Mouse (Mus musculus) lung, embryonic 15.5 days (tissue): ENCODE measurements at regions not wholly inside any gene's neighbourhood (a gene's known extent, or its start where the extent isn't known, plus 50 kb on each side); places are given as distances from the start of the nearest gene placed in this dataset.
A peak's percentile ranks its signal among the peaks of the same experiment; 100 is the strongest.
"Not testable (repeated sequence)": the region's sequence is repeated elsewhere in the genome, so short reads cannot be mapped to it uniquely, and the experiment has no call there.

ENCODE experiments used
- ATAC-seq: fragments of 200-750 bp; cut with Nextera tagmentation; 2 replicates; pipeline ENCODE4 v1.8.0; 2017; ENCODE audit warnings: moderate number of reproducible peaks, borderline replicate concordance; ENCODE audit not compliant: low FRiP score, low TSS enrichment; ENCODE audit errors: extremely low read depth
- H3K27ac ChIP-seq: fragments of 300-500 bp; sonication (generic); 2 replicates; pipeline ENCODE4 v1.5.1; 2015; ENCODE audit warnings: moderate library complexity, mild to moderate bottlenecking, inconsistent platforms
- H3K27me3 ChIP-seq: fragments of 300-500 bp; sonication (generic); 2 replicates; pipeline ENCODE4 v1.6.1; 2015; ENCODE audit warnings: inconsistent platforms
- H3K36me3 ChIP-seq: fragments of 300-500 bp; sonication (generic); 2 replicates; pipeline ENCODE4 v1.6.1; 2015; ENCODE audit warnings: inconsistent platforms
- H3K4me1 ChIP-seq: fragments of 300-500 bp; sonication (generic); 2 replicates; pipeline ENCODE4 v1.6.1; 2015; ENCODE audit warnings: inconsistent platforms
- H3K4me2 ChIP-seq: fragments of 300-500 bp; sonication (generic); 2 replicates; pipeline ENCODE4 v1.6.1; 2015; ENCODE audit warnings: inconsistent platforms, mild to moderate bottlenecking, moderate library complexity
- H3K4me3 ChIP-seq: fragments of 300-500 bp; sonication (generic); 2 replicates; pipeline ENCODE4 v1.5.1; 2015; ENCODE audit warnings: mild to moderate bottlenecking, inconsistent platforms
- H3K9ac ChIP-seq: fragments of 300-500 bp; sonication (generic); 2 replicates; pipeline ENCODE4 v1.6.1; 2015; ENCODE audit warnings: inconsistent platforms
- H3K9me3 ChIP-seq: fragments of 300-500 bp; sonication (generic); 2 replicates; pipeline ENCODE4 v1.6.1; 2016; ENCODE audit warnings: inconsistent platforms
- WGBS: fragments of 180-500 bp; shearing (Covaris S2); methylation state at CpG from one replicate; pipeline ENCODE4 v1.1.7; 2015; 5-methylcytosine and 5-hydroxymethylcytosine counted together

DNA sequence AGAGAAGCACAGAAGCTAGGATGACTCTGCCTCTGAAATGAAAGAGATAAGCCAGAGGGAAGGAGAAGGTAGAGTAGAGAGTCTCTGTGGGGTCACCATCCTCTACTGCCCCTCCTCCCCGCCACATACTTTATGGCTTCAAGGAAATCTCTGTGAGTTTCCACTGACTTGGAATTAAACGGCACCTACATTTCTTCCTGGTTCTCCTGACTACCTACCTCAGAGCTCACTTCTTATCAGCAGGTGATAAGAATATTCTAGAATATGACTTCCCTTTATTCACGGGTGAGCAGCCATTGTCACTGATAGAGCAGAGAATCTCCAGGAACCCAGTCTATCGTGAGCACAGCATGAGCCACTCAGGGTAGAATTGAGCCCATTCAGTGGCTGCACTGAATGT, 111.3 kb upstream of the Kcnk2 start:
- no peak overlapping the region for H3K4me2 ChIP-seq
- H3K36me3 ChIP-seq, result no peaks in the 10 kb centered on the region
- no peak overlapping the region for H3K27ac ChIP-seq
- H3K4me1 ChIP-seq, result no peaks in the 10 kb centered on the region
- WGBS, result 74% methylated on average over 4 of the region's 4 CpGs
- H3K4me3 ChIP-seq, result no peak overlapping the region
- ATAC-seq, result no peak
- no peaks in the 10 kb centered on the region; the same call in 1 of the 2 replicates for H3K9me3 ChIP-seq
- no peak overlapping the region for H3K9ac ChIP-seq
- H3K27me3 ChIP-seq, result no peaks in the 10 kb centered on the region

DNA sequence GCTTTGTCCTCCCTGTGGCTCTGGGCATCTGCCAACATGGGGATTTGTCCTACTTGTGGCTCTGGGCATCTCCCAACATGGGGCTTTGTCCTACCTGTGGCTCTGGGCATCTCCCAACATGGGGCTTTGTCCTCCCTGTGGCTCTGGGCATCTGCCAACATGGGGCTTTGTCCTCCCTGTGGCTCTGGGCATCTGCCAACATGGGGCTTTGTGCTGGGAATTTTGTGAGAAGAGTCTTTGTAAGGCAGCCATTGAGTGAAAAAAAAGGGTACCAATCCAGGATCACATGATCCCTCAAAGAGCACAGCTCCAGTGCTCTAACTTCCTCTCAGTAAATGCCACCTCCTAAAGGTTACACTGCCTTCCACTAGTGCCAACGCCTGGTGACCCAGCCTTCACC, 105.2 kb upstream of the Kcnk2 start:
- H3K4me3 ChIP-seq, H3K4me2 ChIP-seq, ATAC-seq, H3K27ac ChIP-seq, H3K9me3 ChIP-seq, H3K9ac ChIP-seq, H3K36me3 ChIP-seq, H3K4me1 ChIP-seq, H3K27me3 ChIP-seq: not testable (repeated sequence)
- 81% methylated on average over 1 of the region's 1 CpGs for WGBS

DNA sequence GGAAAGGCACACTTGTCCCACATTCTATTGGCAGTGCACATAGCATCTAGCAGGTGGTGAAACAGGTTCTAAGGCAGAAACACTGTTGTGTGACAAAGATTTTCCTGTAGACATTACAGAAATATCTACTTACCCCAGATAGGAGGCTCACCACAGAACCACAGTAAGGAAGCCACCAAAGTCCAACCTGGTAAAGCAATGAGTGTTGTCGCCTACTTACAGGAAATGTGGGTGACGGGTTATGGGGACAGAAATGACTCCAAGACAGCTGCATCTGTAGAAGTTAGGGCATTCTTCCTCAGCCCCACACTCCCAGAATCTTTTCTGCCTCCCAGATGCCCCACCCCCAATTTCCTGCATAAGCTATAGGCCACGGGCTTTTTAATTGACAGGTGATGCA, 97.6 kb upstream of the Kcnk2 start:
- no peaks in the 10 kb centered on the region for H3K36me3 ChIP-seq
- no peaks in the 10 kb centered on the region for H3K27me3 ChIP-seq
- no peak overlapping the region for H3K4me3 ChIP-seq
- H3K9me3 ChIP-seq, result no peaks in the 10 kb centered on the region
- no peak overlapping the region for H3K9ac ChIP-seq
- peaks cover 4% of the 10 kb centered on the region; the same call in 1 of the 2 replicates for H3K4me1 ChIP-seq
- WGBS, result 68% methylated on average over 3 of the region's 3 CpGs
- H3K27ac ChIP-seq, result no peak overlapping the region
- H3K4me2 ChIP-seq, result no peak overlapping the region
- no peak for ATAC-seq

DNA sequence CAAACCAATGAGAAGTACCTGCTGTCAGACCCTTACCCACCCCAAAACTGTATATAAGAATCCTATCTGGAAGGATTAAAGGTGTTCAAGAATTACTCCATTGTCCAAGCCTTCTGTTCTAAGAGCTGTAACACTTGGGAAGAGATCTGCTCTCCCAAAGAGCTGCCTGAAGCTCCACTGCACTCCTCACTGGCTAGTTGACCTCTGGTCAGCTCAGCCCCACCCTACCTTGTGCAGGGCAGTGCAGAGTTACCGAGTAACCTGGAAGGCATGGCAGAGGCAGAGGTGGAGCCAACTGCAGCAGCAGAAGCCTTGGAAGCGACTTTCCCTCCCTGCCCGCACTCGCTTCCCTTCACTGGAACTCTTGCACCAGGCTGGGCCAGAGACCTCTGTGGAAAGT, 97.1 kb upstream of the Kcnk2 start:
- WGBS, result 61% methylated on average over 4 of the region's 4 CpGs
- Histone ChIP-seq H3K4me1 (peaks cover 4% of the 10 kb centered on the region; the same call in 1 of the 2 replicates), H3K9me3 (no peaks in the 10 kb centered on the region), H3K9ac (no peak overlapping the region), H3K27ac (no peak overlapping the region), H3K36me3 (no peaks in the 10 kb centered on the region), H3K4me3 (no peak overlapping the region), H3K27me3 (no peaks in the 10 kb centered on the region), H3K4me2 (no peak overlapping the region)
- no peak for ATAC-seq

DNA sequence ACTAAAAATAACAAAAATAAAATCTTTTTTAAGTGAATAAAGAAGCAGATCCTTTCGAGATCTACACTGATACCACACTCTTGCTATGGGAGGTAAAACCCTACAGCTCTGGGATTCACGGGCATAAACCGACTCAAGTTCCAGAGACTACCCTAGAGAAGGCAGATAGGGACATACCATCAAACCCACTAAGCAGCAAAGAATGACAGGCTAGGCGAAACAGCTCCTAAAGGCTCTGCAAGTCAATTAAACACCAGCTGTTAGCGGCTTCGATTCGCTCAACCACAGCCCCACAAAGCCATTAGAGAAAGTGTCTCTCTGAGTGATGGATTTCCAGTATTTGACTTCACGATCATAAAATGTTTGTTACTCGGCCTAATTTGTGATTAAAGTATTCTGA, 95.0 kb upstream of the Kcnk2 start:
- Histone ChIP-seq H3K27me3 (no peaks in the 10 kb centered on the region), H3K4me2 (no peak overlapping the region), H3K9me3 (no peaks in the 10 kb centered on the region), H3K27ac (no peak overlapping the region), H3K9ac (no peak overlapping the region), H3K4me1 (peaks cover 4% of the 10 kb centered on the region; the same call in 1 of the 2 replicates), H3K36me3 (no peaks in the 10 kb centered on the region), H3K4me3 (no peak overlapping the region)
- 69% methylated on average over 9 of the region's 9 CpGs for WGBS
- ATAC-seq, result no peak

DNA sequence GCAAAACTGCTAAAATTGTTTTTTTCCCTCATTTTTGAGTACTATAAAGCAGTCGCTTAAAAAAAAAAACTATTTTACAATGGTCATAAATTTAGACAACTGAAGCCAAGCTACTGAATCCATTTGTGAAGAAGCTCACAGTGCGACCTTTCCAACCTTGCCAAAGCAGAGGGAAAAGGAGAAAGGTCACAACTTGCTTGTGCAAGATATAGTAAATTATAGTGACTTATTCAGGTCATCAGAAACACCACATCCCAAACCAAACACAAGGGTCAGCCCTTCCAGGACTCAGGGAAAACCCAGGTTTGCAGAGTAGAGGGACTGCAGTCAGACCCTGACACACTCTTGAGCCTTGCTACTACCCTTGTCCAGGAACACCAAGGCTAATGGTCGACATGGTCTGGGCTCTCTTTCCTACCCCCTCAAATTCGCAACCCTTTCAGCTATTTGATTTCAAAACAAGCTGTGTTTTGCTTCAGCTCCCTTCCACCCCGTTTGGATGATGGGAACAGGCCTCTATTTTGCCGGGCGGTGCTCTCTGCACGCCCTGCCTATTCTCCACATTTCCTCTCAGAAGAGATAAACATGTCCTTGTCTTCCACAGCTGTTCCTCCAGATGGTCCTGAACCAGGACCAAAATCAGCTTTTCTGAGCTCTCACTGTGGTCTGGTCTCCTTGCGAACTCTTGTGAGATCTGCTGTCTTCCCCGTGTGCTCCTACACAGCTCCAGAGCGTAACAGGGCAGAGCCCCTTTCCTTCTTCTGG, 93.5 kb upstream of the Kcnk2 start:
- H3K4me2 ChIP-seq, result no peak overlapping the region
- H3K4me1 ChIP-seq, result peaks cover 4% of the 10 kb centered on the region; the same call in 1 of the 2 replicates
- 0 out of 2 replicates have a peak, but pooled peaks have one; percentile 31 for ATAC-seq
- H3K36me3 ChIP-seq, result no peaks in the 10 kb centered on the region
- H3K4me3 ChIP-seq, result no peak overlapping the region
- H3K9me3 ChIP-seq, result no peaks in the 10 kb centered on the region
- no peaks in the 10 kb centered on the region for H3K27me3 ChIP-seq
- no peak overlapping the region for H3K9ac ChIP-seq
- H3K27ac ChIP-seq, result 0 out of 2 replicates have a peak overlapping the region, but pooled peaks have one; percentile 11
- 53% methylated on average over 11 of the region's 11 CpGs for WGBS

DNA sequence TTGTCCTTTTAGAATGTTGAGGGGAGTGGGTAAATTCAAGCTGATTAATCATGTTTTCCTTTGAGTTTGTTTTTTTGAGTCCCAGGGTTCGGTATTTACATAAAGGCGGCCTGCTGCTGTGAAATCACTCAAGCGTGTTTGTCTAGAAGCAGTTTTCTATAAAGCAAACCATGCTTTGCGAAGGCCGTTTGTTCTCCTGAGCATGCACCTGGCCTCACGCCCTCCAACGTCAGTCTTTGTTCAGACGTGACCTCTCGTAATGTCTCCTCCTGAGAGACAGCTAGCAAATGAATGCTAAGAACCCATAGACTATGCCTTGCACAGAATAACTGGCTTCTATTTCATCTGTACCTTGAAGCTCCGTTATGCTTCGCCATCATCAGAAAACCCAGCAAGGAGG, 92.8 kb upstream of the Kcnk2 start:
- Histone ChIP-seq H3K4me1 (peaks cover 4% of the 10 kb centered on the region; the same call in 1 of the 2 replicates), H3K4me3 (no peak overlapping the region), H3K9ac (no peak overlapping the region), H3K27me3 (no peaks in the 10 kb centered on the region), H3K4me2 (no peak overlapping the region), H3K9me3 (no peaks in the 10 kb centered on the region), H3K27ac (no peak overlapping the region), H3K36me3 (no peaks in the 10 kb centered on the region)
- no peak for ATAC-seq
- WGBS, result 63% methylated on average over 11 of the region's 11 CpGs

GRCm38 (mm10) chr1:189485336-189485735, 83.3 kb upstream of the Kcnk2 start:
- Histone ChIP-seq H3K9me3 (no peaks in the 10 kb centered on the region), H3K4me2 (no peak overlapping the region), H3K4me3 (no peak overlapping the region), H3K4me1 (no peaks in the 10 kb centered on the region), H3K27me3 (no peaks in the 10 kb centered on the region), H3K27ac (no peak overlapping the region), H3K9ac (no peak overlapping the region), H3K36me3 (no peaks in the 10 kb centered on the region)
- ATAC-seq, result no peak
- 76% methylated on average over 4 of the region's 4 CpGs for WGBS

DNA sequence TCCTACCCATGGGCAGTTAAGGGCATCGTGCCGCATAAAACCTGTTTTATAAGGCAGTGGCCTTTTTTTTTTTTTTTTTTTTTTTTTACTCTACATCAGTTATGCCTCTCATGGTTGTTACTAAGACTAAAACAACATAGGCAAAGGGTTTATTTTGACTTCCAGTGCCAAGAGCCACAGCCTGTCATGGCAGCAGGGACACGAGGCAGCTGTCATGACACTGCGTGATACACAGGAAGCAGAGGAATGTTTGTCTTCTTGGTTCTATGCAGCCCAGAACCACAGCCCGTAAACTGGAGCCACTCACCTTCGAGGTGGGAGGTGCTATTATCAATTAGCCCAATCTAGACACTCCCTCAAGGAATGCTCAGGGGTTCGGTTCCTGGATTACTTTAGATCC, 81.3 kb upstream of the Kcnk2 start:
- WGBS, result 59% methylated on average over 7 of the region's 7 CpGs
- H3K4me1 ChIP-seq, result no peaks in the 10 kb centered on the region
- no peak overlapping the region for H3K4me2 ChIP-seq
- H3K9ac ChIP-seq, result no peak overlapping the region
- H3K27me3 ChIP-seq, result no peaks in the 10 kb centered on the region
- H3K27ac ChIP-seq, result no peak overlapping the region
- ATAC-seq, result no peak
- no peaks in the 10 kb centered on the region for H3K9me3 ChIP-seq
- no peak overlapping the region for H3K4me3 ChIP-seq
- H3K36me3 ChIP-seq, result no peaks in the 10 kb centered on the region

GRCm38 (mm10) chr1:189478051-189478450, 76.0 kb upstream of the Kcnk2 start:
- Histone ChIP-seq H3K9me3 (no peaks in the 10 kb centered on the region), H3K4me3 (no peak overlapping the region), H3K27ac (no peak overlapping the region), H3K4me1 (no peaks in the 10 kb centered on the region), H3K27me3 (no peaks in the 10 kb centered on the region), H3K36me3 (no peaks in the 10 kb centered on the region), H3K9ac (no peak overlapping the region), H3K4me2 (no peak overlapping the region)
- 46% methylated on average over 6 of the region's 6 CpGs for WGBS
- no peak for ATAC-seq

DNA sequence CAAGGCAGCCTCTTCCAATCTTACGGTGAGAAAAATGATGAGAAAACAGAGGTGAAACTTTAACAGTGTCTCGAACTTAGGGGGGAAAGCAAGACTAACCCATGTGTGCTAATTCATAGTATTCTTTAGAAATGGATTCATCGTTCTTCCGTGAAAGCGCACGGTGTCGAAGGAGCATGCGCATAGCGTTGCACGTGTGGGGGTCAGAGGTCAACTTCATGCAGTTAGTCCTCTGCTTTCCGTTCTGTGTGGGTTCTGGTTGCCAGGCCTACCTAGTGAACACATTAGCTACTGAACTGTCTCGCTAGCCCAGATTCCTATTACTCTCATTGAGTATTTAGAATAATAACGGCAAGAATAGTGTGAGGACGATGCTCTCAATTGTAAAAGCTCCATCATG, 74.7 kb upstream of the Kcnk2 start:
- ATAC-seq, result no peak
- H3K4me1 ChIP-seq, result no peaks in the 10 kb centered on the region
- H3K4me2 ChIP-seq, result no peak overlapping the region
- H3K4me3 ChIP-seq, result no peak overlapping the region
- no peak overlapping the region for H3K27ac ChIP-seq
- no peaks in the 10 kb centered on the region for H3K9me3 ChIP-seq
- no peak overlapping the region for H3K9ac ChIP-seq
- H3K36me3 ChIP-seq, result no peaks in the 10 kb centered on the region
- 84% methylated on average over 14 of the region's 14 CpGs for WGBS
- H3K27me3 ChIP-seq, result no peaks in the 10 kb centered on the region

DNA sequence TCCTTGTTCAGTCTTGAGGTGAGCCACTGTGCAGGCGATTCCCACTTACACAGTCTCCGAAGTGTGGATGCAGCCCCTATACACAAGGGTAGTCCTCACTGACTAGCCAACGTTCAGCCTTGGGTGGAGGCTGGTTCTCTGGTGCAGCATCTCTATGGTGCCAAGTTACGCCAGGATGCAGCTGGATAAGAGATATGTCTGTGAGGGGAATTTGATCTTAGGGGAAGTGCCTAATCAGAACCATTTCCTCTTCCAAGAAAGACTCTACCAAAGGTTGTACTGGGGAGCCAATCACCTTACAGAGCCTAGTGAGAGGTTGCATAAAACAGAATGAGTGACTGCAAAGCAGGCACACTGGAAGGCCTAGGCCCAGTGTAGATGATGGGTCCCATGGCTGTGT, 71.0 kb upstream of the Kcnk2 start:
- no peaks in the 10 kb centered on the region for H3K9me3 ChIP-seq
- no peak overlapping the region for H3K4me3 ChIP-seq
- H3K36me3 ChIP-seq, result no peaks in the 10 kb centered on the region
- H3K9ac ChIP-seq, result no peak overlapping the region
- no peak overlapping the region for H3K4me2 ChIP-seq
- no peak for ATAC-seq
- no peak overlapping the region for H3K27ac ChIP-seq
- no peaks in the 10 kb centered on the region for H3K4me1 ChIP-seq
- 84% methylated on average over 4 of the region's 4 CpGs for WGBS
- no peaks in the 10 kb centered on the region for H3K27me3 ChIP-seq

DNA sequence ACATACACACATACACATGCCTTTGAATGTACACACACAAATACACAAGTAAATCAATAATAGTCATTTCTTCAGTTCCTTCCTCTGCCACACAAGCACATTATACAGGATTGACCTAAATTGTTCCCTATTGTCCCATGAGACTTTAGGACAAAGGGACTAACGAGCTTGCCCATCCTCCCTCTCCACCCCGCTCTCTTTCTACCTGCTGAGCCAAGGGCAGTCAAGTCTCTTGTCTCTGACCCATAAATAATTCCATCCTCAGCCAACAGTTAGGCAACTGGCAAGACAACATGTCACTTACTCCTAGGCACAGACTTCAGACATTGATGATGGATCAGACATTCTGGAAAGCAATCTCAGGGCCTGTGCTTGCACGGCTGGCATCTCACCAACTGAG, 56.3 kb upstream of the Kcnk2 start:
- H3K27me3 ChIP-seq, result no peaks in the 10 kb centered on the region
- H3K4me3 ChIP-seq, result no peak overlapping the region
- H3K27ac ChIP-seq, result no peak overlapping the region
- H3K9ac ChIP-seq, result no peak overlapping the region
- WGBS, result 78% methylated on average over 3 of the region's 3 CpGs
- H3K9me3 ChIP-seq, result no peaks in the 10 kb centered on the region
- ATAC-seq, result no peak
- H3K36me3 ChIP-seq, result no peaks in the 10 kb centered on the region
- H3K4me2 ChIP-seq, result no peak overlapping the region
- no peaks in the 10 kb centered on the region for H3K4me1 ChIP-seq
